Mouse (Mus musculus) liver, embryonic 14.5 days (tissue): ENCODE data around the gene Ahcyl2. TPM values are rescaled to one million over a fixed set of nuclear protein-coding genes. Genes with fewer than 3 reads are reported as not detected.
A peak's percentile ranks its signal among the peaks of the same experiment; 100 is the strongest.

Source experiments
- ATAC-seq: fragments of 200-750 bp; cut with Nextera tagmentation; 2 replicates; pipeline ENCODE4 v1.8.0; 2017; ENCODE audit warnings: moderate number of reproducible peaks, mild to moderate bottlenecking, moderate library complexity; ENCODE audit not compliant: insufficient read depth
- DNase-seq, 3 experiments: peaks; one replicate each; pipeline ENCODE4 v3.0.0-alpha.2; 2012 to 2013; ENCODE audit warnings: low read depth in 3 of 3, low spot score in 3 of 3
- H3K27ac ChIP-seq: fragments of 300-500 bp; sonication (generic); 2 replicates; pipeline ENCODE4 v1.5.1; 2014; ENCODE audit warnings: moderate library complexity, mild to moderate bottlenecking, control low read depth, inconsistent platforms
- H3K27me3 ChIP-seq: fragments of 300-500 bp; sonication (generic); 2 replicates; pipeline ENCODE4 v1.6.1; 2014; ENCODE audit warnings: mild to moderate bottlenecking, low read length, moderate library complexity; ENCODE audit not compliant: control insufficient read depth, insufficient read depth
- H3K36me3 ChIP-seq: fragments of 300-500 bp; sonication (generic); replicated peaks from 2 replicates; pipeline ENCODE4 v1.6.1; 2014; ENCODE audit warnings: low read depth; ENCODE audit not compliant: control insufficient read depth, insufficient read depth
- H3K4me1 ChIP-seq, 2 experiments: fragments of 200-500 bp in 1 of 2; fragments of 300-500 bp in 1 of 2; sonication (generic) in 1 of 2; replicated peaks; 2 replicates each; pipeline ENCODE4 v1.6.1; 2012 to 2014; ENCODE audit warnings: antibody characterized with exemption in 1 of 2, inconsistent platforms in 1 of 2, low read length in 1 of 2; ENCODE audit not compliant: control insufficient read depth in 2 of 2, insufficient read depth in 2 of 2
- H3K4me2 ChIP-seq: fragments of 300-500 bp; sonication (generic); 2 replicates; pipeline ENCODE4 v1.6.1; 2014; ENCODE audit warnings: low read depth, mild to moderate bottlenecking, control low read depth, moderate library complexity
- H3K4me3 ChIP-seq, 2 experiments: fragments of 200-500 bp in 1 of 2; fragments of 300-500 bp in 1 of 2; sonication (generic) in 1 of 2; 2 replicates each; pipeline ENCODE4 v1.5.1; 2012 to 2014; ENCODE audit warnings: low read depth in 2 of 2, low read length in 2 of 2, mild to moderate bottlenecking in 2 of 2, control low read depth in 1 of 2, inconsistent platforms in 1 of 2, moderate library complexity in 1 of 2; ENCODE audit not compliant: insufficient read depth in 1 of 2
- H3K9ac ChIP-seq: fragments of 300-500 bp; sonication (generic); replicated peaks from 2 replicates; pipeline ENCODE4 v1.6.1; 2014; ENCODE audit warnings: mild to moderate bottlenecking, control low read depth, moderate library complexity
- H3K9me3 ChIP-seq: fragments of 300-500 bp; sonication (generic); 2 replicates; pipeline ENCODE4 v1.6.1; 2016; ENCODE audit warnings: low read length, mixed read lengths; ENCODE audit not compliant: control insufficient read depth
- CTCF ChIP-seq: IDR thresholded peaks from 2 replicates; pipeline ENCODE4 v1.5.1; 2016; ENCODE audit warnings: antibody characterized with exemption, low read depth, control low read depth
- EP300 ChIP-seq: IDR thresholded peaks from 2 replicates; pipeline ENCODE4 v1.6.1; 2016; ENCODE audit warnings: antibody characterized with exemption, low read depth
- WGBS: fragments of 180-500 bp; shearing (Covaris S2); extraction: QIAGEN DNeasy Blood & Tissue Kit; methylation state at CpG from one replicate; pipeline ENCODE4 v1.1.7; 2014; ENCODE audit not compliant: insufficient replicate concordance; 5-methylcytosine and 5-hydroxymethylcytosine counted together
- polyA plus RNA-seq, 2 experiments: library from polyadenylated mRNA; depleted of rRNA in 1 of 2; stranded (reverse) in 1 of 2; unstranded in 1 of 2; fragments of >200 nt; fragmentation: Nextera tagmentation in 1 of 2; extraction: Ambion mirVana in 1 of 2; gene quantifications; 2 replicates each; pipeline versions ENCODE4 v1.2.1 to v1.2.3; 2012 to 2014

Ahcyl2 gene
- polyA plus RNA-seq, 2 experiments = 3.2 to 4.2 TPM

DNA sequence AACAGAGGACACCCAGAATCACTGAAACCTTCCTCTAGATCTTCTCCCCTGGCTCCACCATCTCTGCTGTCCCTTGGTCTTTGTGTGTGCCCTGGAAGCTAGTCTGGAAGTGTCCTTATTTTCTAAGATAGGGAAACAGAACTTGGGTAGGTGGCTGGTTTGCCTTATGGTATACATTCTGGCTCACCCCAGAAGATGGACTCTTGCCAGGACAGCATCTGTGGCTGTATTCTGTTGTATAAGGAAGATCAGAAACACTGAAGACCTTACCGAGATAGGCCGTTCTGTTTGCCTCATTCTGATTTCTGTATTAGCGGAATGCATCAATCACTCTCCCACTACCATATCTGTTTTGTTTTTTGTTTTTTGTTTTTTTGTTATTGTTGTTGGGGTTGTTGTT lies 142.8 kb downstream of the Ahcyl2 start:
- Histone ChIP-seq H3K4me2 (no peak overlapping the region), H3K9me3 (no peaks in the 10 kb centered on the region), H3K36me3 (no peaks in the 10 kb centered on the region), H3K27me3 (peaks cover 3% of the 10 kb centered on the region), H3K4me3 (no peak overlapping the region), H3K4me1 (no peaks in the 10 kb centered on the region), H3K27ac (no peak overlapping the region), H3K9ac (no peak overlapping the region)
- ATAC-seq (no peak), DNase-seq (no peak)
- WGBS = 80% methylated on average over 3 of the region's 3 CpGs
- TF ChIP-seq EP300 (no peak), CTCF (no peak)

DNA sequence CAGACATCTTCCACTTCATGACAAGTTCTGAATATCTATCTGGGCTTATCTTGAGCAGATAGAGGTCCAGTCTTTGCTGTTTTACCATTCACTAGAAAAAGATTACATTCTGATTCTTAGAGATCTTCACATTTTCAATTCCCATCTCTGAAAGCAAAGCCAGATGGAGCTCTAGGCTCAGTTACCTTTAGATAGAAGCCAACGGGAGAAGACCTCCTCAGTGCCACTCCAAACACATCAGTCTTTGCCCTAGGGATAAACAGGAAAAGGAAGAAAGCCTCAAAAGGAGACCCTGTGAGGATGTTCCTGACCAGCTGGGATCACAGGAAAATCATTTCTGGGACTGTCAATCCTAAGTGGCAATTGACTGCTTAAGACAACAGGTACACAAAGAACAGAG lies 145.9 kb downstream of the Ahcyl2 start:
- Histone ChIP-seq H3K27ac (no peak overlapping the region), H3K36me3 (no peaks in the 10 kb centered on the region), H3K4me1 (peaks cover 0 to 13% of the 10 kb centered on the region in 2 experiments; a peak in 2 of 4 replicates), H3K4me2 (no peak overlapping the region), H3K9ac (no peak overlapping the region), H3K4me3 (no peak overlapping the region), H3K9me3 (no peaks in the 10 kb centered on the region), H3K27me3 (peaks cover 17% of the 10 kb centered on the region)
- WGBS = 17% methylated on average over 1 of the region's 1 CpGs
- no peak for TF ChIP-seq CTCF
- TF ChIP-seq EP300 = no peak
- DNase-seq (no peak), ATAC-seq (no peak)

DNA sequence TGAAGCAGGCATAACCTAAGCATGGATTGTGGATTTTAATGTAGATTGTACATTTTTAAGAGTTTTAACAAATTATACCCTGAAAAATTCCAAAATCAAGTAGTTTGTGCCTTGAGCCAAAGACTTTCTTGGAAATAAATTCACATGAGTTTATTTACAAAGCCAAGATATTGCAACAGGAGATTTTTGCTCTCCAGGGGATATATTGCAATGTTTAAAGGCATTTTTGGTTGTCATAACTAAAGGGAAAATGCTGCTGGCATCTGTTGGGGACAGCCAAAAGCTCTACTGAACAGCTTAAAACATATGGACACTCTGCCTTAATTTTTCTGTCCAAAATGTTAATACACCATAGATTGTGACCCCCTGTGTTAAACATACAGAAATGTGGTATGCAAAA lies 146.3 kb downstream of the Ahcyl2 start:
- Histone ChIP-seq H3K4me3 (no peak overlapping the region), H3K36me3 (no peaks in the 10 kb centered on the region), H3K27me3 (peaks cover 22% of the 10 kb centered on the region), H3K9me3 (no peaks in the 10 kb centered on the region), H3K9ac (no peak overlapping the region), H3K4me2 (no peak overlapping the region), H3K27ac (no peak overlapping the region), H3K4me1 (peaks cover 0 to 13% of the 10 kb centered on the region in 2 experiments; a peak in 2 of 4 replicates)
- DNase-seq (no peak), ATAC-seq (no peak)
- TF ChIP-seq EP300 (no peak), CTCF (no peak)

DNA sequence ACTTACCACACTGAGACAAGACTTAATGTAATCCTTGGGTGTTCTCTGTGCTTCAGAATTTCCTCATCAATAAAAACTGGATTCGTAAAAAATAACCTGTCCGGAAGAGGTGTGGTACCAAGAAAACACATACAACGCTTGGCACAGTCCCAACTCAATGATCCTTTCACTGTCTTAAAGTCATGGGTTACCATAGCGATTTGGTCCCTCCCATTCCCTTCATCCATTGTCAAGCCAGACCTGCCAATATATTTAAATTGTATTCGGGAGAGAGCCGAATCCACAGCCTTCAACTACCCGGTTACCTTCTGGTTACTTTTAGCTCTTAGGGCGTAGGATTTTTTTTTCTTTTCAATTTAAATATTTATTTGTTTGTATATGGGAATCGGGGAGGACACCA lies 148.0 kb downstream of the Ahcyl2 start:
- Histone ChIP-seq H3K27me3 (peaks cover 23% of the 10 kb centered on the region), H3K4me3 (no peak overlapping the region), H3K36me3 (no peaks in the 10 kb centered on the region), H3K4me2 (peak overlapping the region; percentile 92), H3K9ac (no peak overlapping the region), H3K9me3 (no peaks in the 10 kb centered on the region), H3K4me1 (peaks cover 0 to 13% of the 10 kb centered on the region in 2 experiments; a peak in 2 of 4 replicates), H3K27ac (no peak overlapping the region)
- no peak for ATAC-seq
- TF ChIP-seq EP300 (no peak), CTCF (no peak)
- DNase-seq = no peak
- 47% methylated on average over 9 of the region's 9 CpGs for WGBS

DNA sequence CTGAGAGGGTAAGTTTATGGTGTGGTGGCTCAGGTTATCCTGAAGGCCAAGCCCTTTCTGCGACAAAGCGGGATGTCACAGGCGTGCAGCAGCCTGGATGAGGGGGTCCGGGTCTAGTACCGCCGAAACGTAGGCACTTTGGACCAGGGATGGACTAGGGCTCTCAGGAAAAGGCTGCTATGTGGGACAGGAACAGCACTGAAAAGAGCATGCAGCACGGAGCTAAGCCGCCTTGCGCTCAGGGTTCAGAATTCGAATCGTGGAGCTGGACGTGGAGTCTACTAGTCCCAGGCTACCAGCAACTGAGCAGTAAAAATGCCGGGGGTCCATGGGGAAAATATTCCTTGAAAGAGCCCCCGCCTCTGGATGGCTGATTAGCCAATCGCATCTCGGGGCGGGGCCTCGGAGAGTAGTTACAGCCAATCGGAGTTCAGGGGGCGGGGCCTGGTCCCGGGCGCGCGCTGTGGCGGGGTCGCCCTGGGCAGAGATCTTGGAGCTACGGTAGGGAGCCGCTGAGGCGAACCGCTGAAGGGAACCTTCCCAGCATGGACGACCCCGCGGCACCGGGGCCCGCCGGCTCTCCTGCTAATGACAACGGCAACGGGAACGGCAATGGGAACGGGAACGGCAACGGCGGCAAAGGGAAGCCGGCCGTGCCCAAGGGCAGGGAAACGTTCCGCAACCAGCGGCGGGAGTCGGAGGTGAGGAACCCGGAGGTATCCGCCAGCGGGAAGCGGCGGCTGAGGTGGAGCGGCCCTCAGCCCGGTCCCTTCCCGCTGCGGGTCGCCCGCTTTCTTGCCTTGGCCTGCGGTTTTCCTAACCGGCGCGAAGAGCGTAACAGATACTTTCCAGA lies 148.9 kb downstream of the Ahcyl2 start, which contains the start of gene Strip2:
Strip2 (plus strand) TSS at position 483 of the 853 bp plus-strand sequence.
- peak; percentile 98 for ATAC-seq
- Histone ChIP-seq H3K4me1 (peaks cover 0 to 13% of the 10 kb centered on the region in 2 experiments; a peak in 2 of 4 replicates), H3K9ac (peak within 1 kb of the TSS; percentile 55), H3K27me3 (peaks cover 23% of the 10 kb centered on the region), H3K27ac (no peak within 1 kb of the TSS), H3K9me3 (no peaks in the 10 kb centered on the region), H3K4me2 (peak within 1 kb of the TSS; percentile 92), H3K4me3 (peak within 1 kb of the TSS; percentile 71 to 77), H3K36me3 (no peaks in the 10 kb centered on the region)
- TF ChIP-seq EP300 = no peak
- TF ChIP-seq CTCF = no peak
- DNase-seq = peak; percentile 65 to 73 (median 71)
- WGBS = under 1% methylated on average over 67 of the region's 67 CpGs
